Mouse (Mus musculus) yolk sac, embryonic 10.5 days (tissue): ENCODE results near the gene C530008M17Rik.

Experiments
- DNase-seq: peaks from one replicate; pipeline ENCODE4 v3.0.0-alpha.2; 2017; ENCODE audit warnings: low spot score

Gene C530008M17Rik

DNA sequence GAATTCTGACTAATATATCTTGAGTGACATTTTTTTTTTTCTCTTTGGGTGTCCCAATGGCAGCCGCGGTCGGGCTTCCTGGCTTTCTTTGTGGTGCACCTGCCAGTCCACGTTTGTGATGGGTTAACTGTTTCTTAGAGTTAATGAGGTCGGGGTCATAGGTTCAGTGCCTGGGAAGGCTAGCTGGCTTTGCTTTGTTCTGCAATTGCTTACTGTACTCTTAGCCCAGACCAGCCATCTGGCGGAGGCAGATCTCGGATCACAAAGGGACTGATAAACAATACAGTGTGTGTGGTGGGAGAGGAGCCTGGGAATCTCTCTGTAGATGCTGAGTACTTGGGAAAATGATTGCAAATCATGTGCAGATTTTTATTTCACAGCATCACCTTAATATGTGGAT lies 9.1 kb downstream of the C530008M17Rik start:
- DNase-seq, result no peak

GRCm38 (mm10) chr5:76666026-76666756 lies 9.9 kb downstream of the C530008M17Rik start:
- DNase-seq, result no peak

DNA sequence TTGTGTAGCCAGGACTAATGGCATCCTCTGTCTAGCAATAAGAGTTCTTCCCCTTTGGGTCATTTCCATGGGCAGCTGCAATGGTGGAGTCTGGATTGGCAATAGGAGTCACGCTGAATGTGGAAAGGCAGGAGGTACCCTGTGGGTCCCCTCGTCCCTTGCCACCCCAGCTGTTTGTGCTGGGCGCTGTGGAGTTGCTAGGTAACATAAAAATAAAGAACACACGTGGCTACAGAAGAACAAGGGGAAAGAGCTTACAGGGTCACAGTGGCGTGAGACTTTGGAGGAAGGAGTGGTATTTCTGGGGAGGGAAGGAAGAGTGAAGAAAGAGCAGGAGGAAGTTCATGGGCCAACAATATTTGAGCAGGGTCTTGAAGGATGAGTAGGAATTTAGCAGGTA lies 11.8 kb downstream of the C530008M17Rik start:
- no peak for DNase-seq

- no peak for DNase-seq
These were observed 12.2 kb downstream of the C530008M17Rik start for GRCm38 (mm10) chr5:76668547-76668946.

- no peak for DNase-seq
These were observed 13.9 kb downstream of the C530008M17Rik start for GRCm38 (mm10) chr5:76670183-76670582.

- no peak for DNase-seq
These were observed 17.8 kb downstream of the C530008M17Rik start for GRCm38 (mm10) chr5:76674022-76674653.

DNA sequence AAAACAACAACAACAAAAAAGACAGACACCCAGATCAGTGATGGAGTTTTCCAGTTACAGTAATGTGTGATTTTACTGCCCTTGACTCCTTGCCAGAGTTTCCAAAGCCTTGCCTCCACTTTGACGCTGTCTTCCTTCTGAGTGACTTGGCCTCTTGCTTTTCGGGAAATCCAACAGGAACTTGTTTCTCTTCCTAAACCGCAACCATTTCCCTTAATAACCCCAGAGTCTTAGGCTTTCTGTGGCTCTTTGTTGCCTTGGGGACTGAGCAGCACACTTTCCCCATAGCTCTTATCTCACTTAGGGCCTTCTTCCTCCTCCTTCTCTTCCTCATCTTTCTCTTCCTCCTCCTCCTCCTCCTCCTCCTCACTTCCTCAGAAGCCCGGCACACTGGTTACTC lies 19.1 kb downstream of the C530008M17Rik start:
- no peak for DNase-seq

DNA sequence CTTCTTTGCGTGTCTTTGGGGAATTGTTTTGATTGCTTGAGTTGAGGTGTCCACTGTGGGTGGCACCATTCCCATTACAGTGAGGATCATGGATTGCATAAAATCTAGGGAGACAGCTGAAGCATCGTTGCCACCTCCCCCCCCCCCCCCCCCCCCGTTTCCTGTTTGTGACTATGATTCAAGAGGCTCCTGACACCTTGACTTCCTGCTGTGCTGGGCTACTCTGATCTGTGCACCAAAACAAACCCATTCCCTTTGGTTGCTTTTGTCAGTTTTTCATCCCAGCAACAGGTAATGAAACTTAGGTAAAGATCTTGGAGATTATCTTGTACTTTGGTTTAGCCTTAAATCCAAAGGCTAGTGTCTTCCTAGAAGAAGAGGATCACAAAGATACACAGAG lies 24.6 kb downstream of the C530008M17Rik start:
- no peak for DNase-seq

- DNase-seq, result no peak
These were observed 25.8 kb downstream of the C530008M17Rik start for GRCm38 (mm10) chr5:76681895-76682656.

DNA sequence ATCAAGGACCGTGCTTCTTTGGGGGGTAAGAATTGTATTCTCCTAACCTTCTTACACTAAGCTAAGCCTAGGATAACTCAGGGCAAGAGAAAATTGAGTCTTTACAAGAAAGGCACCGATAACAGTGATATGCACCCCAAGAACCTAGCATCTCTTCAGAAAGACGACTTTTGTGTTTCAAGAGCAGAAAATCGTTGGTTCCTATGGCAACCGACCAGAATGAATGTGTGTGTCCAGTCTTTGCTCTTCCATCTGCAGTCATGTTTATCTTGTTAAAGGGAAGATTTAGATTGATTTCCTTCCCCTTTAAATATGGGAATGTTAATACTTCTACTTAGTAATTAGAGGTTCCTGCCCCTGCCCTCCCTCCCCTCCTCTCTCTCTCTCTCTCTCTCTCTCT lies 27.1 kb downstream of the C530008M17Rik start:
- no peak for DNase-seq

- no peak for DNase-seq
These were observed 28.6 kb downstream of the C530008M17Rik start for GRCm38 (mm10) chr5:76684658-76685605.

DNA sequence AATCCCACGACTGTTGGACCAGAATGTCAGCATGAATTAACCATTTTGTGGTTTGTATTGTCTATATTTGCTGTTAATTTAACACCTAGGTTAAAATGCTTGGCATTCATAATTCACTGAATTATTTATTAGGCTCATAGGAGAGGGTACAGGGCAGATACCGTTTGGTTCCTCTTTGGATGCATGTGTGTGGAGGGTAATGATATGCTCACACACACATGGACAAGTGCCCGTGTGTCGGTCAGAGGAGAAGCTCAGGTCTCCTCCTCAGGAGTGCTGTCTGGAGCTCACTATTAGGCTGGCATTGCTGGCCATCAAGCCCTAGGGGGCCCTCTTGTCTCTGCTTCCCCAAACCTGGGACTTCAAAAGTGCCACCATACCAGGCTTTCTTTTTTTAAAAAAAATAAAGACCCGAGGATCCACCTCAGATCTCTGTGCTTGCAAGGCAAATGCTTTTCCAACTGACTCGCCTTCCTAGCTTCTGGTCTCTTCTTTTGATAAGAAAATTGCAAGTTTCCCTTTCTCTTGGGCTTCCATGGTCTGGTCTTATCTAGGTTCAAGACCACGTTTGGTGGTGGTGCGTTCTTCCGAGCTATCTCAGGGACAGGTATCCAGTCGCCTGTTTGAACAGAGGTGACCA lies 31.8 kb downstream of the C530008M17Rik start:
- no peak for DNase-seq

- no peak for DNase-seq
These were observed 32.3 kb downstream of the C530008M17Rik start for GRCm38 (mm10) chr5:76688643-76689042.

DNA sequence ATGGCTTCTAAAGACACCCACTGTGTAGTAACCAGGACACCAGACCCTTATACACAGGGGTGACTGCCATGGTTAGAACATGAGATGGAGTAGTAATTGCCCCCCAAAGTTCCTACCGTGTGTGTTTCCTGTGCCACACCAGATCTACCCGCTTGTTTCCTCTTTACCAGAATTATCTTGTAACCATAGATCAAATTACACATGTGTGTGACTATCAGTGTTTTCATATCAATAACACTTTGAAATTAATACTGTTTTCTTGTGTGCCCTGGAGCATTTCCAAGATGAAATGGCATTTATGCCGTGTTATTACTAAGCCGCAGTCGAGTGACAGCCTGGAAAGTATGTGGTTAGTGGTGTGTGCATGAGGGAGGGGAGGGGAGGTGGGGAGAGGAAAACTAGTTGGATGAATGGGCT lies 33.9 kb downstream of the C530008M17Rik start:
- DNase-seq, result no peak

- no peak for DNase-seq
These were observed 34.9 kb downstream of the C530008M17Rik start for GRCm38 (mm10) chr5:76691251-76691650.

GRCm38 (mm10) chr5:76691706-76692424 lies 35.6 kb downstream of the C530008M17Rik start:
- DNase-seq, result no peak

DNA sequence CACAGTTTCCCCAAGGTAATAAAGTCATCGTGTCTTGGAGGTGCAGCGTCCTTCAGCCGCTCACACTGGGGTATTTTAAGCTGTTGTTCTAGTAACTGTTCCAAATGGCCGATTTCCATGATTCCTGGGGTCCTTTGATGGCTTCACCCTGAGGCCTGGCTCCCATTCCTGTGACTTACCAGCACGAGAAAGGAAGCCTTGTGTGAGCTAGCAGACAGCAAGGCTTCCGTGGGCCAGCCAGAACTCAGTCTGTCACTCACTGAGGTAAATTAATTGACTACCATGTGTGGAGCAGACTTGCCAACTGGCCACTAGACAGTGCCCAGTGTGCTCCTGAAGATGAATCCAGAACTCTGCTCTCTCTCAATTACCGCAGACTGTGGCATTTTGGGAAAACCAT lies 41.2 kb downstream of the C530008M17Rik start:
- DNase-seq, result no peak

GRCm38 (mm10) chr5:76698187-76698586 lies 41.9 kb downstream of the C530008M17Rik start:
- no peak for DNase-seq

DNA sequence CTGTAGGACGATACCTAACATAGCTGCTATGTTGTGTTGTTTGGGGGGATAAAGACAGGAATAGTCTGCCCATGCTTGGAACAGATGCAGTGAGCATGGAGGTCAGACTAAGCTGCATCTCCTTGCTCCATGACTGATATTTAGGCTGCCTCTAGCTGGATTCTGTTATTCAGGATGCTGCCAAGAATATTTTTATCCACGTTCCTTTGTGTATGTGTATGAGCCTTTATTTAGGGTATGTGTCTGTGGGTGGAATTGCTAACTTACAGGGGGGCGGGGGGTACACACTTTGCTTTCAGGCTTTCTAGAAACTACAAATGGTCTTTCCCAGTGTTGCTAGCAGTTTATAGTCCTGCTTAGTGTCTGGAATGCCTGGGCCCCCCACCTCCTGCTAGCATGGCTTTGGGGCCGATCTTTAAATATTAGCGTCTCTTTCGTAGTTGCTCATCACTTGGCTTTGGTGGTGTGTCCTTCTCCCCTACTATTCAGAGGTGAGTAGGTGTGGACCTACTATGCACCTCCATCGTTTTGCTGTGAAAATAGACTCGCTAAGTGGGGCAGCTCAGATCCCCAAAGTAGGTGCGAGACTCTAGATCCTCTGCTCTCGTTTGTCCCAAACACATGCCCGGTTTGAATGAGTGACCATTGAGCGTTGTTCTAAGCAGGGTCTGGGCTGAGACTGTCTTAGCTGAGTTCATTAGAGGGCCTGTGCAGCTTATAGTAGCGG lies 45.0 kb downstream of the C530008M17Rik start:
- no peak for DNase-seq

GRCm38 (mm10) chr5:76702104-76702503 lies 45.8 kb downstream of the C530008M17Rik start:
- no peak for DNase-seq
